Mouse (Mus musculus) forebrain, embryonic 11.5 days (tissue): ENCODE results near the gene Qpctl. TPM values are rescaled to one million over a fixed set of nuclear protein-coding genes. Genes with fewer than 3 reads are reported as not detected.

ENCODE experiments used
- ATAC-seq: fragments of 200-750 bp; cut with Nextera tagmentation; replicated peaks from 2 replicates; pipeline ENCODE4 v1.8.0; 2017; ENCODE audit warnings: moderate TSS enrichment; ENCODE audit not compliant: low FRiP score
- DNase-seq: peaks from one replicate; pipeline ENCODE4 v3.0.0-alpha.2; 2017; ENCODE audit warnings: low spot score
- H3K27ac ChIP-seq: fragments of 300-500 bp; sonication (generic); 2 replicates; pipeline ENCODE4 v1.5.1; 2014; ENCODE audit warnings: low read depth, low read length
- H3K27me3 ChIP-seq: fragments of 300-500 bp; sonication (generic); 2 replicates; pipeline ENCODE4 v1.6.1; 2014; ENCODE audit warnings: mild to moderate bottlenecking, low read length, mixed read lengths; ENCODE audit not compliant: control insufficient read depth, insufficient read depth
- H3K36me3 ChIP-seq: fragments of 300-500 bp; sonication (generic); 2 replicates; pipeline ENCODE4 v1.6.1; 2014; ENCODE audit warnings: mild to moderate bottlenecking, low read length, moderate library complexity, mixed read lengths; ENCODE audit not compliant: control insufficient read depth, insufficient read depth
- H3K4me1 ChIP-seq: fragments of 300-500 bp; sonication (generic); replicated peaks from 2 replicates; pipeline ENCODE4 v1.6.1; 2014; ENCODE audit warnings: low read length, mixed read lengths; ENCODE audit not compliant: control insufficient read depth, insufficient read depth
- H3K4me2 ChIP-seq: fragments of 300-500 bp; sonication (generic); 2 replicates; pipeline ENCODE4 v1.6.1; 2014; ENCODE audit warnings: low read depth, mild to moderate bottlenecking, low read length, moderate library complexity, mixed read lengths; ENCODE audit not compliant: severe bottlenecking
- H3K4me3 ChIP-seq: fragments of 300-500 bp; sonication (generic); 2 replicates; pipeline ENCODE4 v1.5.1; 2014; ENCODE audit warnings: low read depth, low read length
- H3K9ac ChIP-seq: fragments of 300-500 bp; sonication (generic); 2 replicates; pipeline ENCODE4 v1.6.1; 2014; ENCODE audit warnings: low read length
- H3K9me3 ChIP-seq: fragments of 300-500 bp; sonication (generic); 2 replicates; pipeline ENCODE4 v1.6.1; 2016; ENCODE audit warnings: low read length, mixed read lengths; ENCODE audit not compliant: control insufficient read depth
- WGBS: fragments of 180-500 bp; shearing (Covaris S2); extraction: QIAGEN DNeasy Blood & Tissue Kit; methylation state at CpG from one replicate; pipeline ENCODE4 v1.1.7; 2014; 5-methylcytosine and 5-hydroxymethylcytosine counted together
- polyA plus RNA-seq: library from polyadenylated mRNA; unstranded; fragments of >200 nt; fragmentation: Nextera tagmentation; extraction: Ambion mirVana; gene quantifications from 2 replicates; pipeline ENCODE4 v1.2.1, GENCODE M21; 2014

Qpctl gene
- polyA plus RNA-seq, 1 experiment from 2014 or later, result 13.9 TPM

DNA sequence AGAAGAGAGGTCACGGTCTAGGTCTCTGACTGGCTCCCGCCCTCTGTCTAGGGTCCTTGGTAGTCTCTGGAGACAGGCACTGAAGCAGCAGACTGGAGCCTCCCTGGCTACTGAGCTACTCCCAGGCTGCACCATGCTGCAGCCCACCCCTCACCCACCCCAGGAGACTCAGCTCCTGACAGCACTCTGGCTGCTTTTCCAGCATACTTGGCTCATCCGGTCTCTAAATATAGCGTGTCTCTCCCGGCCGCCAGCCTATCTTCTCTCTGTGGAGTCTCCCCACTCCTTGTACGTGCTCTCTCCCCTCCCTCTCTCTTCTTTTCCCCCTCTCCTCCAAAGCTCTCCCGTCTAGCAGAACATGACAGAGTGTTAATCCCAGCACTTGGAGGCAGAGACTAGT, 21.1 kb upstream of the Qpctl start:
- Histone ChIP-seq H3K27me3 (peaks cover 2% of the 10 kb centered on the region; the same call in 1 of the 2 replicates), H3K9me3 (no peaks in the 10 kb centered on the region; the same call in 1 of the 2 replicates), H3K4me3 (no peak overlapping the region), H3K36me3 (no peaks in the 10 kb centered on the region), H3K9ac (no peak overlapping the region), H3K4me2 (no peak overlapping the region), H3K4me1 (peaks cover 6% of the 10 kb centered on the region; the same call in 1 of the 2 replicates), H3K27ac (no peak overlapping the region)
- 73% methylated on average over 8 of the region's 8 CpGs for WGBS
- ATAC-seq (no peak), DNase-seq (no peak)

DNA sequence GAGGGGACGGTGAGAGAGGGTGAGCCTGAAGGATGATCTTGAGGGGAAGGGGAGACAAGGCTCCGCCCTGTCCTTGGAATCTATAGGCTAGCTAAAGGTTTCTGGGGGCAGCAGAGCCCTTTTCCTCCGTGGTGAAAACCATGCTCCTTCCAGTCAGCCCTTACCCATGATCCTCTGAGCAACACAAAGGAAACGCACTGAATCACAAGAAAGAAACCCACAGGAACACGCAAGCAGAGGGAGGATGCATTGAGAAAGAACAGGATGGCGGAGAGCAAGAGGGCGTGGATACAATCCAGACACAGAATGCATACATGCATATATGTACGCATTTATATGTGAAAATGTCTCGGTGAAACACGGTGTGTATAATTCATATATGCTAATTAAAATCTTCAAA, 20.4 kb upstream of the Qpctl start:
- peaks cover 6% of the 10 kb centered on the region; the same call in 1 of the 2 replicates for H3K4me1 ChIP-seq
- peaks cover 5% of the 10 kb centered on the region; the same call in 1 of the 2 replicates for H3K27me3 ChIP-seq
- H3K4me3 ChIP-seq, result no peak overlapping the region
- no peaks in the 10 kb centered on the region; the same call in 1 of the 2 replicates for H3K9me3 ChIP-seq
- no peaks in the 10 kb centered on the region for H3K36me3 ChIP-seq
- no peak overlapping the region for H3K9ac ChIP-seq
- no peak for DNase-seq
- WGBS, result 66% methylated on average over 10 of the region's 10 CpGs
- H3K4me2 ChIP-seq, result no peak overlapping the region
- ATAC-seq, result no peak
- no peak overlapping the region for H3K27ac ChIP-seq

DNA sequence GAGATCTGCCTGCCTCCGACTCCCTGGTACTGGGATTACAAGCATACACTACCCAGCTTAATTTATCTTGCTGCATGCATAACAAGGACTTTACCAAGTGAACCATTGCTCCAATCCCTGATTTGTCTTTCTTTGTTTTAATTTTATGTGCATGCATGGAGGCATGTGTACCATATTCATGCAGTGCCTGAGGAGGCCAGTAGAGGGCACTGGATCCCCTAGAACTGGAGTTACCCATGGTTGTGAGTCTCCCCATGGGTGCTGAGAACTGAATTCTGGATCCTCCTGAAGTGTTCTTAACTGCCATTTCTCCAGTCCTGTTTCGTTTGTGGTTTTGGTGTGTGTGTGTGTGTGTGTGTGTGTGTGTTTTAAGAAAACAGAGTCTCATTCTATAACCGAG, 17.9 kb upstream of the Qpctl start:
- WGBS, result 93% methylated on average over 3 of the region's 3 CpGs
- peaks cover 9% of the 10 kb centered on the region; the same call in 1 of the 2 replicates for H3K27me3 ChIP-seq

DNA sequence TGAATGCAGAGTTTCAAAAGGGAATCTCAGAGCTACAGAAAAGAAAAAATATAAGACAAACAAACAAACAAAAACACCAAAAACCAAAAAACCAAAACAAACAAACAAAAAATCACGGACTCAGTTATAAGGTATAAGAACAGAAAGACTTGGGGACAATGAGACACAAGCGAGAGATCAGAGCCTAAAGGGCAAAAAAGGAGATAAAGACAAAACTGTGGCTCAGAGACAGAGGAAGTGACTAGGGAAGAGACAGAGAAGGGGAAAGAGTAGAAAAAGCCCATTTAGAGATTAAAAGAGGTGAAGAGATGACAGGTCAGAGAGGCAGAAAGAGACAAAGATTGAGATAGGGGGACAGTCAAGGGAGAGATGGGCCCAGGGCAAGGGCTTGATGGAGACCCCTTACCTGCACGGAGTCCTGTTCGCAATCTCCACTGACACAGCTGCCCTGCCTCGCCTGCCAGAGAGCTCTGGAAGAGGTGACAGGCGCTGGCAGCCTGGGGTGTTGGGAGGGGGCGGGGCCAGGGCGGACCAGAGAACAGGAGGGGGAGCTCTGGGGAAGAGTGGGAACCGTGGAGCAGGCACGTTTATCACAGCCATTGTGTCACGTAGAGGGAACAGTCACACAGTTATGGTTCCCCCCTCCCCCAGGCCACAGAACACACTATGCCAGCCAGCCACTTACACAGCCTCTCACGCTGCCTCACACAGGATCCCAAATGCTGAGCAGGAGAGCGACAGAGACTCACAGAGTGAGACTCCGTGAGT, 16.7 kb upstream of the Qpctl start, which contains the start of gene Gipr:
Gipr (minus strand) TSS at position 472 of the 768 bp plus-strand sequence.
- Histone ChIP-seq H3K9me3 (no peaks in the 10 kb centered on the region; the same call in 1 of the 2 replicates), H3K4me2 (0 out of 2 replicates have a peak within 1 kb of the TSS, but pooled peaks have one; percentile 1), H3K4me1 (no peaks in the 10 kb centered on the region; the same call in 1 of the 2 replicates), H3K9ac (no peak within 1 kb of the TSS), H3K4me3 (no peak within 1 kb of the TSS), H3K36me3 (no peaks in the 10 kb centered on the region), H3K27me3 (peaks cover 9% of the 10 kb centered on the region; the same call in 1 of the 2 replicates), H3K27ac (no peak within 1 kb of the TSS)
- ATAC-seq (peak; percentile 45; the same call in 1 of the 2 replicates), DNase-seq (no peak)
- WGBS, result 11% methylated on average over 14 of the region's 14 CpGs

More for the DNA sequence above, 17.9 kb upstream of the Qpctl start:
- H3K27ac ChIP-seq, result no peak overlapping the region
- no peak overlapping the region for H3K4me3 ChIP-seq
- H3K9me3 ChIP-seq, result no peaks in the 10 kb centered on the region; the same call in 1 of the 2 replicates
- no peak for DNase-seq
- no peaks in the 10 kb centered on the region; the same call in 1 of the 2 replicates for H3K4me1 ChIP-seq
- no peak for ATAC-seq
- H3K36me3 ChIP-seq, result no peaks in the 10 kb centered on the region
- H3K9ac ChIP-seq, result no peak overlapping the region
- no peak overlapping the region for H3K4me2 ChIP-seq

DNA sequence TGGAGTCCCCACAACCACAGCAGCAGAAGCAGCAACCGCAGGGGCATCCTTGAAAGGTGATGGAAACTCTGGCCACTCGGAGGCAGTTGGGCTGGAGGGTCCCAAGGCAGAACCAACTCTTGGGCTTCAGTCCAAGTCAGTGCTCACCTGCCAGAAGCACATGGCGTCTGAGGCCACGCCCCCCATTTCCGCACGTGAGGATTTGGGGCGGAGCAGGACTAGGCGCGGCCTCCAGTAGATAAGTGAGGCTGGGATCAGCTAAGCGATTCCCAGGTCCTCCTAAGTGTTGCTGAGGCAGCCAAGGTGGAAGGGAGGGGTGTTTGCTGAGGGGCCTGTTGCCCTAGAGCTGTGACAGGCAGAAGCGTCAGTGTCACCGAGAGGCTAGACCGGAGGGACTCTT, 15.9 kb upstream of the Qpctl start:
- Histone ChIP-seq H3K9ac (no peak overlapping the region), H3K36me3 (no peaks in the 10 kb centered on the region), H3K9me3 (no peaks in the 10 kb centered on the region; the same call in 1 of the 2 replicates), H3K4me2 (no peak overlapping the region), H3K4me1 (peaks cover 5% of the 10 kb centered on the region; the same call in 1 of the 2 replicates), H3K4me3 (no peak overlapping the region), H3K27me3 (peaks cover 10% of the 10 kb centered on the region; the same call in 1 of the 2 replicates), H3K27ac (no peak overlapping the region)
- 3% methylated on average over 13 of the region's 13 CpGs for WGBS
- ATAC-seq (no peak), DNase-seq (no peak)

DNA sequence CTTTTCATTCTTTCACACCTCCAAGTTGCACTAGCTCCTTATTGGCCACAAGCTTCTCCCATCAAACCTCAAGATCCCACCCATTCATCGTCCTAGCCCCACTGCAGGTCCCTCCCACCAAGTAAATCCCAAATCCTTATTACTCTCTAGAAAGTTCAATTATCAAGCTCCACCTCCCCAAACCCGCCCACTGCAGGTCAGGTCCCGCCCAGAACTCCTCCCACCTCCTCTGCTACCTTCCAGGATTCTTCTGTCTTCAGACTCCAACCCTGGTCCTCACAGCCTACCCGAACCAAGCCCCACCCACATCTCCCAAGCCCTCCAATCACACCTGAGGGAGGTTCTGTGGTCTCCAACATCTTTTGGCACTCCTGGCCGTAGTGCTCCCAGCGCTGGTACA, 15.1 kb upstream of the Qpctl start:
- Histone ChIP-seq H3K4me1 (peaks cover 6% of the 10 kb centered on the region; the same call in 1 of the 2 replicates), H3K4me2 (no peak overlapping the region), H3K27ac (no peak overlapping the region), H3K9ac (no peak overlapping the region), H3K9me3 (no peaks in the 10 kb centered on the region; the same call in 1 of the 2 replicates), H3K27me3 (peaks cover 17% of the 10 kb centered on the region), H3K36me3 (no peaks in the 10 kb centered on the region), H3K4me3 (no peak overlapping the region)
- peak; percentile 36; the same call in 1 of the 2 replicates for ATAC-seq
- DNase-seq, result peak; percentile 65
- 2% methylated on average over 6 of the region's 6 CpGs for WGBS

DNA sequence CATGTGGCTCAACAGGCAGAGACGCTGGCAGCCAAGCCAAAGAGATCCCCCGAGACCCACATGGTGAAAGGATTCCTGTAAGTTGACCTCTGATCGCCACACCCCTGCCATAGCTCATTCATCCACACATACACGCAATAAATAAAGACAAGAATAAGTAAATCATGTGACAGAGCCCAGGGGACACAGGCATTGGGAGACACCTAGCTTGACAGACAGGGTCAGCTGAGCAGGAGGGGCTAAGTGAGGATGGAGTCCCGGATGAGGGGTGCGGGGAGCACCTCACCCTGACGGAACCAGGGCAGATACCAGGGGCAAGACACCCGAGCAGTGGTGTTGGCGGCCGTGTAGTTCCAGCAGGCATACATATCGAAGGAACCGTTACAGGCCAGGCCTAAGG, 14.7 kb upstream of the Qpctl start:
- Histone ChIP-seq H3K27ac (no peak overlapping the region), H3K9ac (no peak overlapping the region), H3K4me3 (no peak overlapping the region), H3K27me3 (peaks cover 20% of the 10 kb centered on the region), H3K4me1 (peaks cover 6% of the 10 kb centered on the region; the same call in 1 of the 2 replicates), H3K4me2 (no peak overlapping the region), H3K36me3 (no peaks in the 10 kb centered on the region), H3K9me3 (no peaks in the 10 kb centered on the region; the same call in 1 of the 2 replicates)
- ATAC-seq (no peak), DNase-seq (no peak)
- WGBS, result 28% methylated on average over 12 of the region's 12 CpGs

DNA sequence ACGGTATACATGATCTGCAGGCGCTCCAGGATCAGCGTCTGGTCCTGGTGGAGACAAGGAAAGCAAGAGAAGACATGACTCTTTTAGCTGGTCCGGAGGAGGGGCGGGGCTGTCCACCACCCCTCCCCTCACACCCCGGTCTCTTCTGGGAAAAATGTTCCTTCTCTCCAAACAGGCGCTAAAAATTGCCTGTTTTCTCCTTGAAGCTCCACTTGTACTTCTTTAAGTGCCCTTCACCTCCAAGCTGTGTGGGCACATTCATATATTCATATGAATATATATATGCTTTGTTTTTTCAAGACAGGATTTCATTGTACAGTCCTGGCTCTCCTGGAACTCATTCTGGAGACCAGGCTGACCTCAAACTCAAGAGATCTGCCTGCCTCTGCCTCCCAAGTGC, 13.8 kb upstream of the Qpctl start:
- ATAC-seq, result no peak
- no peak overlapping the region for H3K4me3 ChIP-seq
- H3K27ac ChIP-seq, result no peak overlapping the region
- H3K4me1 ChIP-seq, result peaks cover 6% of the 10 kb centered on the region; the same call in 1 of the 2 replicates
- H3K9me3 ChIP-seq, result no peaks in the 10 kb centered on the region; the same call in 1 of the 2 replicates
- H3K36me3 ChIP-seq, result no peaks in the 10 kb centered on the region
- DNase-seq, result no peak
- H3K9ac ChIP-seq, result no peak overlapping the region
- WGBS, result 84% methylated on average over 7 of the region's 7 CpGs
- H3K27me3 ChIP-seq, result peaks cover 22% of the 10 kb centered on the region
- no peak overlapping the region for H3K4me2 ChIP-seq
